Mouse (Mus musculus): Measurements from ENCODE around the gene Manba. TPM values are rescaled to one million over a fixed set of nuclear protein-coding genes. Genes with fewer than 3 reads are reported as not detected.
"Not testable (repeated sequence)": the region's sequence is repeated elsewhere in the genome, so short reads cannot be mapped to it uniquely, and the experiment has no call there.

The Manba gene
- polyA plus RNA-seq, 1 experiment: 4.9 TPM

- TF ChIP-seq POLR2A (IDR thresholded peaks at IDR 0.05; ENCODE audit: extremely low read depth, insufficient read depth, low read length) (no peak), CTCF (IDR thresholded peaks at IDR 0.05; ENCODE audit: extremely low read depth, insufficient read depth, low read length) (no peak)
- Histone ChIP-seq H3K4me1 (ENCODE audit: control insufficient read depth, insufficient read depth, low read length) (no peaks in the 10 kb centered on the region; the same call in 1 of the 2 replicates), H3K4me3 (ENCODE audit: insufficient read depth, low read length) (no peak overlapping the region)
Measured at GRCm38 (mm10) chr3:135444930-135445329, 40.5 kb upstream of the Manba start.

GRCm38 (mm10) chr3:135458981-135459380 lies 26.4 kb upstream of the Manba start:
- no peaks in the 10 kb centered on the region for H3K4me1 ChIP-seq (ENCODE audit: control insufficient read depth, insufficient read depth, low read length)
- no peak overlapping the region for H3K4me3 ChIP-seq (ENCODE audit: insufficient read depth, low read length)
- H3K27ac ChIP-seq (ENCODE audit: insufficient read depth, low read length): no peak overlapping the region
- TF ChIP-seq CTCF (IDR thresholded peaks at IDR 0.05; ENCODE audit: extremely low read depth, insufficient read depth, low read length) (no peak), POLR2A (IDR thresholded peaks at IDR 0.05; ENCODE audit: extremely low read depth, insufficient read depth, low read length) (no peak)

More at GRCm38 (mm10) chr3:135444930-135445329, 40.5 kb upstream of the Manba start:
- H3K27ac ChIP-seq (ENCODE audit: insufficient read depth, low read length): no peak overlapping the region

GRCm38 (mm10) chr3:135468402-135468801 lies 17.0 kb upstream of the Manba start:
- Histone ChIP-seq H3K4me1 (ENCODE audit: control insufficient read depth, insufficient read depth, low read length) (no peaks in the 10 kb centered on the region; the same call in 1 of the 2 replicates), H3K27ac (ENCODE audit: insufficient read depth, low read length) (no peak overlapping the region), H3K4me3 (ENCODE audit: insufficient read depth, low read length) (no peak overlapping the region)
- TF ChIP-seq POLR2A (IDR thresholded peaks at IDR 0.05; ENCODE audit: extremely low read depth, insufficient read depth, low read length) (no peak), CTCF (IDR thresholded peaks at IDR 0.05; ENCODE audit: extremely low read depth, insufficient read depth, low read length) (no peak)

GRCm38 (mm10) chr3:135469146-135469545 lies 16.3 kb upstream of the Manba start:
- H3K4me3 ChIP-seq (ENCODE audit: insufficient read depth, low read length): no peak overlapping the region
- H3K4me1 ChIP-seq (ENCODE audit: control insufficient read depth, insufficient read depth, low read length): no peaks in the 10 kb centered on the region; the same call in 1 of the 2 replicates
- H3K27ac ChIP-seq (ENCODE audit: insufficient read depth, low read length): no peak overlapping the region
- TF ChIP-seq POLR2A (IDR thresholded peaks at IDR 0.05; ENCODE audit: extremely low read depth, insufficient read depth, low read length) (no peak), CTCF (IDR thresholded peaks at IDR 0.05; ENCODE audit: extremely low read depth, insufficient read depth, low read length) (no peak)

- no peak overlapping the region for H3K4me3 ChIP-seq (ENCODE audit: insufficient read depth, low read length)
- no peaks in the 10 kb centered on the region; the same call in 1 of the 2 replicates for H3K4me1 ChIP-seq (ENCODE audit: control insufficient read depth, insufficient read depth, low read length)
- TF ChIP-seq POLR2A (IDR thresholded peaks at IDR 0.05; ENCODE audit: extremely low read depth, insufficient read depth, low read length) (no peak), CTCF (IDR thresholded peaks at IDR 0.05; ENCODE audit: extremely low read depth, insufficient read depth, low read length) (no peak)
- no peak overlapping the region for H3K27ac ChIP-seq (ENCODE audit: insufficient read depth, low read length)
Measured at GRCm38 (mm10) chr3:135469974-135470373, 15.4 kb upstream of the Manba start.

- Histone ChIP-seq H3K27ac (ENCODE audit: insufficient read depth, low read length) (no peak overlapping the region), H3K4me1 (ENCODE audit: control insufficient read depth, insufficient read depth, low read length) (no peaks in the 10 kb centered on the region; the same call in 1 of the 2 replicates), H3K4me3 (ENCODE audit: insufficient read depth, low read length) (no peak overlapping the region)
- TF ChIP-seq CTCF (IDR thresholded peaks at IDR 0.05; ENCODE audit: extremely low read depth, insufficient read depth, low read length): no peak
- TF ChIP-seq POLR2A (IDR thresholded peaks at IDR 0.05; ENCODE audit: extremely low read depth, insufficient read depth, low read length): no peak
Measured at GRCm38 (mm10) chr3:135470823-135471222, 14.6 kb upstream of the Manba start.

- TF ChIP-seq CTCF (IDR thresholded peaks at IDR 0.05; ENCODE audit: extremely low read depth, insufficient read depth, low read length) (no peak), POLR2A (IDR thresholded peaks at IDR 0.05; ENCODE audit: extremely low read depth, insufficient read depth, low read length) (no peak)
- H3K4me3 ChIP-seq (ENCODE audit: insufficient read depth, low read length): no peak overlapping the region
- peaks cover 4% of the 10 kb centered on the region for H3K4me1 ChIP-seq (ENCODE audit: control insufficient read depth, insufficient read depth, low read length)
Measured at GRCm38 (mm10) chr3:135475025-135475424, 10.4 kb upstream of the Manba start.

GRCm38 (mm10) chr3:135476286-135476685 lies 9.1 kb upstream of the Manba start:
- TF ChIP-seq CTCF (IDR thresholded peaks at IDR 0.05; ENCODE audit: extremely low read depth, insufficient read depth, low read length) (no peak), POLR2A (IDR thresholded peaks at IDR 0.05; ENCODE audit: extremely low read depth, insufficient read depth, low read length) (no peak)
- H3K4me1 ChIP-seq (ENCODE audit: control insufficient read depth, insufficient read depth, low read length): peaks cover 4% of the 10 kb centered on the region
- no peak overlapping the region for H3K27ac ChIP-seq (ENCODE audit: insufficient read depth, low read length)
- no peak overlapping the region for H3K4me3 ChIP-seq (ENCODE audit: insufficient read depth, low read length)

More at GRCm38 (mm10) chr3:135475025-135475424, 10.4 kb upstream of the Manba start:
- no peak overlapping the region for H3K27ac ChIP-seq (ENCODE audit: insufficient read depth, low read length)

- H3K4me1 ChIP-seq (ENCODE audit: control insufficient read depth, insufficient read depth, low read length): peaks cover 4% of the 10 kb centered on the region
- no peak overlapping the region for H3K27ac ChIP-seq (ENCODE audit: insufficient read depth, low read length)
- H3K4me3 ChIP-seq (ENCODE audit: insufficient read depth, low read length): no peak overlapping the region
- TF ChIP-seq POLR2A (IDR thresholded peaks at IDR 0.05; ENCODE audit: extremely low read depth, insufficient read depth, low read length) (no peak), CTCF (IDR thresholded peaks at IDR 0.05; ENCODE audit: extremely low read depth, insufficient read depth, low read length) (no peak)
Measured at GRCm38 (mm10) chr3:135476977-135477376, 8.4 kb upstream of the Manba start.

GRCm38 (mm10) chr3:135479090-135479489 lies 6.3 kb upstream of the Manba start:
- not testable (repeated sequence) for H3K27ac ChIP-seq (ENCODE audit: insufficient read depth, low read length); H3K4me1 ChIP-seq (ENCODE audit: control insufficient read depth, insufficient read depth, low read length); H3K4me3 ChIP-seq (ENCODE audit: insufficient read depth, low read length)
